Mouse (Mus musculus) E14TG2a.4 (cell line): ENCODE data around the gene Il22.
"Not testable (repeated sequence)": the region's sequence is repeated elsewhere in the genome, so short reads cannot be mapped to it uniquely, and the experiment has no call there.

Experiments
- CTCF ChIP-seq: conservative IDR thresholded peaks from 2 replicates; pipeline ENCODE4 v1.5.1; 2014; ENCODE audit warnings: low read length
- POU5F1 ChIP-seq: IDR thresholded peaks from 2 replicates; pipeline ENCODE4 v1.6.1; 2014; ENCODE audit warnings: low read length, borderline replicate concordance

GRCm38 (mm10) chr10:118258388-118258787, 53.6 kb downstream of the Il22 start, which contains the start of gene Gm32802:
- not testable (repeated sequence) for TF ChIP-seq CTCF, POU5F1
